Mouse (Mus musculus) ZHBTc4 (cell line): ENCODE results near the gene Arl4c.
"Not testable (repeated sequence)": the region's sequence is repeated elsewhere in the genome, so short reads cannot be mapped to it uniquely, and the experiment has no call there.

Experiments used
- DNase-seq: peaks from one replicate; pipeline ENCODE4 v3.0.0-alpha.2; 2011; ENCODE audit warnings: low read depth, low spot score

Gene Arl4c

DNA sequence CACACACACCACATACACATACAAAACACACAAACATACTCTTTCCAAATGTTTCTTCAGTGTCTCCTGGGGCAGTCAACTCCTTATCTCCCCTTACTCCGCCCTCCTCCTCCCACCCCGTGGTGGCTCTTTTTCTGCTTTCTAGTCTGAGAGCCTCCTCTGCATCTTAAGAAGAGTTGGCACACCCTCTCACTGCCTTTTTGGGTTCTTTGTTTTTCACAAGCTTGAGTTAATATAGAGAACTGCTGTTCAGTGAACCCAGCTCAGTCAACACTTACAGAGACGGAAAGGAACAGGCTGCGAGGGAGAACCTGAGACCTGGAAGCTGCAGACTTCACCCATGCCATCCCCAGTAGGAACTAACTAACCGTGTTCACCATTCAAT, 45.9 kb downstream of the Arl4c start:
- no peak for DNase-seq

DNA sequence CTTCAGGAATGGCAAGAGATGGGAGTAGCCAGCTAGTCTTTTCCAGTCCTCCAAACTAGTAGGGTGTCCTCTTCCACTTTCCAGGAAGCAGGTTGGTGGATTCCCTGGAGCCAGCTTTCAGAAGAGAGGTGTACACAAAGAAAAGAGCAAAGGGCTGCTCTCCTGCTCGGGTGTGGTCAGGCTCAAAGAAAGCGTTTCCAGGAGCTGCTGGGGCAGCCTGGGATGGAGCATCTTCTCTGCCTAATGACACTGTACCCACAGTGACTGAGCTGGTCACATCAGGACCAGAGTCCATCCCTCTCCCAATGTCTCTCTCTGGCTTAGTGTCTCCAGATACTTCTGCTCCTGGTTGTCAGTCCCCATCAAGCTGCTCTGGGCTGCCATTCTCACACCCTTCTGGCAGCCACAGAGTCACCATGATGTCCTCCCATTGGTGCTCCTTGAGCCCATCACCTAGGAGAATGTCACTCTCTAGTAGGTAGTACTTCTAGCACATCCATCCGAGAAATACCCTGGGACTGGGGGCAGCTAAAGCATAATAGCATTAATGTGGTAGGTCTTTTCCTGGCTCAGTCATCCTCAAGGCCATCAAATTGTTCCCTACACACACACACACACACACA, 46.4 kb downstream of the Arl4c start:
- DNase-seq = no peak

DNA sequence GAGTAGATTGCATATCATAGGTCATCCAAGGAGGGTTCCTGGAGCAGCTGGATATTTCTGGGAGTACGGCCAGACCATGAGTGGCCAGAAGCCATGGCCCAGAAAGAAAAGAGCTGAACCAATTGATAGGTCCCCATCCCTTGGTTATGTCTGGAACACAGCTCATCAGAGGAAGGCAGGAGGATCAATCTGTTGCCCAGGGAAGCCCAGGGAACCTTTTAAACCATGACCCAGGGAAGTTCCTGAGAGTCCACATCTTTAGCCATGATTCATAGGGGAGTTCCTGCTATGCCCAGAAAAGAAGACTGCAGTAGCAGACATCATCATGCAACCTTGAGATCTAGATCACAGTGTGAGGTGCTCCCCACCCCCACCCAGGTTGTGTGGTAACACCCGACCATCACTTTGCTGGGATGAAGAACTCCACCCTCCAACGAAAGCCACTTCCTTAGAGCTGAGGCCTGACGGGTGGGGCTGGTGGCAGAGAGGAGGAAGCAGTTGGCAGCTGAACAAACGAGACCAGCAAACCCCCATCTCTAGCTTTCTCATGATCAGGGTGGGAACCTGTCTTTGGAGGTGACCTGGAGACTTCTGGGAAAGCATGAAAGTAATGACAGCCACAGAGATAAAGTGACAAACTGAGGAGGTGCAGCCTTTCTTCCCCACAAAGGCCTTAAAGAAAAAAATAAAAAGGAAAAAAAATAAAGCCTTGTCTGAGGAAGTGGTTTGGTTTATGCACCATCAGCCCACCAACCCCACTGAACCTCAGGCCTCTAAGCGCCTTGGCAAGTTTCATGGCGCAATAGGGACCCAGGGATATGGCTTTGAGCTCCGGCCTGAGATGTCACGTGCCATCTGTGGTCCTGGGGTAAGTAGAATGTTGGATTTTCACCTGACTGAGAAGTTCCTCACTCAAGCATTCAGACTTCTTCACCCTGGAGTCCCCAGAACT, 47.2 kb downstream of the Arl4c start:
- no peak for DNase-seq

DNA sequence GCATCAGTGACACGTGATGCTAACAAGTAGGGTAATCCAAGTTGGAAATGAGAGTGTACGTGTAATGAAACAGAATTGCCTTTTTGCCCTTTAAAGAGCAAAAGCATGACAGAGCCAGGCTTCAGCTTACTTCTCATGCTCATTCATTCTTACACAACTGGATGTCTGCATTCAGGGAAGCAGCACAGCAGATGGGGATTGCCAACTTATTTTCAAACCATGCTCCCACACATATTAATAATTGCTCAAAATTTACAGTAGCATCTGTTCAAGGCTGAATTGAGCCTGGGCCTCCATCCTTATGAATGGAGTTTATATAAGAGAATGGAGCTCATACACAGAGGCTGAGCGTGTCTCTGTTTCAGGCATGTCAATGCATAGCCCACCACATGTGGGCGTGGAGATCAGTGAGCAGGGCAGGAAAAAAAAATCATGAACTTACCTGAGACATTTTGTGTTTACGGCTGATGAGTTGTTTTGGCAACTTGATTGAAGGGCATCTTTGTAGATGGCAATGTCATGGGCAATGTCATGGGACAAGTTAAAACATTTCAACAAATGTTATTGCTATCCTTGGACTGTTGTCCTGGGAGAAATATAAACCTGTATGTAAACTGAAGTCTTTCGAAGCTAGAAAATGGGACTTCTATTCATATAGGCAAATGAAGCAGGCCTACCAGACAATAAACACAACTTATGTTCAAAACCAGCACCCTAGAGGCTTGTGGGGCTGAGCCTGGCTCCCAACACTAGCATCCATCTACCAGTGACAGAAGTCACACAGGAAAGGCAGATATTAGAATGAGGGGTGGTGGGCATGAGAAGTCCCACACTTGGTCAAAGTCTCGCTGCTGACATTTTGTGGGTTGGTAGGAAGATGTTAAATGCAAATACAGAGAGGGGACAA, 48.2 kb downstream of the Arl4c start:
- DNase-seq = no peak

DNA sequence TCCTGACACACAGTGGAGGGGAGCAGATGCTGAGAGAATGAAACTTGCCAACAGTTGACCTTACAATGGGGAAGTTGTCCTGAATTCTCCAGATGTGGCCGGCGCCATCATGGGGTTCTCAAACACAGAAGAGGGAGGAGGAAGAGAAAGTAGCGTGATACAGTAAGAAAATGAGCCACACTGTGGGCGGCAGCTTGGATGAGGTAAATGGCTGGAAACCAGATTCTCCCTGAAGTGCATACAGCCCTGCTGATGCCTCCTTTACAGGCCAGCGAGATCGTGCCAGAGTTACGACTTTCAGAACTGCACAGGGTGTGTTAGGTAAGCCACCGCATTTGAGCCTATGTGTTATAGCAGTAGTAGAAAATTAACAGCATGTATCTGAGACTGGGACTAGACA, 49.3 kb downstream of the Arl4c start:
- DNase-seq = no peak

DNA sequence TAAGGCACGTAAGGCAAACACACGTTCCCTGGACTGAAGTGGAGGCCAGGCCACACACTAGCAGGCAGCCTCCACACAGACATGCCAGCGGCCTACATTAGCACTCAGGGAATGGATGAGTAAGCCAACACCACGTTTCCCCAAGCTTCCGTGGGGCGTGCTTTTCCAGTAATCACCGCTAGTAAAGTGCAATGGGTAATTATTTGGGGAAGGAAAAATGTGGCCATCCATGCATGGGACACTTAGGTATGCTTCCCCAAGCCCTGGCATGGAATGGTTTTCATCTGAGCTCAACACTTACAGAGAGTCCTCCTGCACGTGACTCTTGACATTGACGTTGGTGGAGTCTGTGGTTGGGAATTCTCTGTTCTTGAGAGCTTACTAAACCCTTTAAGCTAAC, 50.4 kb downstream of the Arl4c start:
- no peak for DNase-seq

- no peak for DNase-seq
These were observed 53.3 kb downstream of the Arl4c start for GRCm38 (mm10) chr1:88648742-88649141.

DNA sequence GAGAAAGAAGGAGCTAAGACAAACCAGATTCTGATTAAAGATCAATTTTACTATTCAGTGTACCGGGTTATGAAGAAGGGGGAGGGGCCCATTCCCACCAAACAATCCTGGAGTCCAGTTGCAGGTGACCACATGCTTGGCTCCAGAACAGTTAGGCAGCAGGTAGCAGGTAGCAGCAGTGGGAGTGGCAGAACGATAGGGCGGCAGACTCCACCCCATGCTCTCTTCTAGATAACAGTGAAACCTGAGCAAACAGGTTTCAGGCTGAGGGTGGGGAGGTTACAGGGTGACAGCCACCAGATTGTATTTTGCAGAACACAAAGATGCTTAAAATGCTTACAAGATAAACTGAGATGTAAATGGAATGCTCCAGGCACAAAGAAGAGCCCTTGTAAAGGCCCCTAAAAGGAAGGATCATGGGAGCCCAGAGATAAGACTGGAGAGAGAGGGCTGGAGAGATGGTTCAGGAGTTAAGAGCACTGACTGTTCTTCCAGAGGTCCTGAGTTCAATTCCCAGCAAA, 56.4 kb downstream of the Arl4c start:
- DNase-seq = peak; percentile 53

DNA sequence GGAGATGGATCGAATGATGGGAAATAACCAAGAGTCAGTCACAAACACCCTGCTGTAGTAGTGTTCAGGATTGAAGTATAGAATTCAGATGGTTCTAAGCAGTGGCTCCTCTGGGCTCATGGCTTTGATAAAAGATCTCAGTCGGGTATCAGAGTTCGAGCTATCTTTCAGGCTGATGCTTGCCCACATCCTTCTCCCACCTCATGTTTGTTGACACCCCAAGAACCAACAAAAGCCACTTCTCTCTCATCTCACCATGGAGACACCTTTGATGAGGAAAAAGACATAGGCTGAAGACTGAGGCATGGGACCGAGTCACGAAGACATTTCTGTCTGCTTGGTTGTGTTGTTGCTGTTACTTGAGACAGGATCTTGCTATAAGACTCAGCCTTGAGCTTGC, 57.6 kb downstream of the Arl4c start:
- DNase-seq = no peak

- no peak for DNase-seq
These were observed 58.7 kb downstream of the Arl4c start for GRCm38 (mm10) chr1:88643181-88643823.

DNA sequence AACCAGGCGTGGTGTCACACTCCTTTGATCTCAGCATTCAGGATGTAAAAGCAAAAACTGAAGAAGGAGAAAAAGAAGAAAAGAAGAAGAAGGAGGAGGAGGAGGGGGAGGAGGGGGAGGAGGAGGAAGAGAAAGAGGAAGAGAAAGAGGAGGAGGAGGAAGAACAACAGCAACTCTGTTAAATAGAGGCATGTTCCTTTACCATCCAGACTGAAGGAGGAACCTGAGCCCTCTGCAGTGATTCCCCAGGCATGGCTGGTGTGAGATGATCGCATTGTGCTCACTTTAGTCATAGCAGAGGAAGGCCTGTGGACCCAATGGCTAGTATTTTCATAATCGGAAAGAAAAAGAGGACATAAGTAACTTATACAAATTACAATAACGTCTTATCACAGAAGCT, 59.3 kb downstream of the Arl4c start:
- no peak for DNase-seq

- DNase-seq = no peak
These were observed 60.3 kb downstream of the Arl4c start for GRCm38 (mm10) chr1:88641678-88642215.

GRCm38 (mm10) chr1:88641194-88641593, 60.8 kb downstream of the Arl4c start:
- DNase-seq = no peak

- peak; percentile 46 for DNase-seq
These were observed 62.4 kb downstream of the Arl4c start for GRCm38 (mm10) chr1:88639432-88640281.

DNA sequence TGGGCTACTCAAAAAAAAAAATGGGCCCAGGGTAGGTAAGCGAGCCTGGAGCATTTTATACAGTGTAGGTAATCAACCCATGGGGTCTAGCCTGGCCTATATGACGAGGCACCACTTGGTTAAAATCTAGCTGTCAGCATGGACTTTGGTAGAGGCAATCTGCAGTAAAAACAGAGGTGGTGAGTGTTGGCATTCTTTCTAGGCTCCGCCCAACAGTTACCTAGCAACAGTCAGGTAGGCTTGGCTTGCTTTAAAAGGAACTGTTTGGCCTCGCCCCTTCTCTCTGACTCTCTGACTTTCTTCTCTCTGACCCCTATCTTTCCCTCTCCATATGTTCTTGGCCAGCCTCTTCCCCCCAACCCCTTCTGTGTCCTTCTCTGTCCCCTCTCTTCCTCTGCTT, 63.4 kb downstream of the Arl4c start:
- peak; percentile 79 for DNase-seq

GRCm38 (mm10) chr1:88636579-88637161, 65.4 kb downstream of the Arl4c start:
- not testable (repeated sequence) for DNase-seq

GRCm38 (mm10) chr1:88635659-88636058, 66.4 kb downstream of the Arl4c start:
- no peak for DNase-seq

DNA sequence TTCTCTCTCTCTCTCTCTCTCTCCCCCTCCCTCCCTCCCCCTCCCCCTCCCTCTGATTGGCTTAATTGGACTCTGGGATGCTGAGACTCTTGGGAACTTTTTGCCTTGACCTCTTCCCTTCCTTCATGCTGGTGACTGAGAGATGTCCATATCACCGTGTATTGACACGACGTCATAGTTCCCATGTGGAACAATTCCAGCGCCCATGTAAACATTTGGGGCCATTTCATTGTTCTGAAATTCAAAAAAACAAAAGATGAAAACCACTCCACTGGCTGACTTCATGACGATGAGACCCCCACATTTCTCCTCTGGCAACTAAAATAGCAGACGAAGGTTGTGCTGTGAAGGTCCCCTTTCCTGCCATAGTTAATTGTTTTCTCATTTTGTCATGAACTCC, 69.2 kb downstream of the Arl4c start:
- no peak for DNase-seq

DNA sequence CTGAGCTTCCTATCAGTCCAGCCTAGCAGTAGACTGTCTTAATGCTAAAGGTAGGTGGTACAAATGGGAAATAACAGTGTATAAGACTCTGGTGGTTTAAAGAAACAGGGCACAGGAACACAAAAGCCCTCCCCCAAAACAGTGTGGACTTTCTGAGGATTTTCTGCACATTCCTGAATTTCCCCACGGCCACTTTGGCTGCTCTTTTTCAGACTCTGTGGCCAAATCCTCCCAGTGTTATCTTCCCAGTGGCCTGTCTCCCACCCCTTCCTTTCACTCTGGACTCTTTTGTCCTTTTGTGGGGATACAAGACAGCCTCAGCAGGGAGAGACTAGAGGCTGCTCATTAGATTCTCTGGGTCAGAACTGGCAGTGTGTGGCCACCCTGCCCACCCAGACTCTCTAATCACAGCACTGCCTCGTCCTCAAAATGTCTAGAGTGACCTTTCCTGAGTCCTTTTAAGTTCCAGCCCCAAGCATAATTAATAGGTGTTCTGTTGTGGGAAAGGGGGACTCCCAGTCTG, 72.0 kb downstream of the Arl4c start:
- no peak for DNase-seq
